Mouse (Mus musculus) granulocyte monocyte progenitor cell, adult 5-6 weeks (primary cell): Measurements from ENCODE around the gene Rpl11. TPM values are rescaled to one million over a fixed set of nuclear protein-coding genes. Genes with fewer than 3 reads are reported as not detected.
A peak's percentile ranks its signal among the peaks of the same experiment; 100 is the strongest.
"Not testable (repeated sequence)": the region's sequence is repeated elsewhere in the genome, so short reads cannot be mapped to it uniquely, and the experiment has no call there.

Experiments used
- ATAC-seq: replicated peaks from 2 replicates; pipeline ENCODE4 v1.8.0; 2016; ENCODE audit warnings: mild to moderate bottlenecking, moderate TSS enrichment, inconsistent platforms; ENCODE audit not compliant: poor library complexity, severe bottlenecking
- total RNA-seq, 2 experiments: library from RNA; stranded (forward) in 1 of 2; stranded (reverse) in 1 of 2; fragments of 200-712, 200-1000 nt in 1 of 2; fragments of >200 nt in 1 of 2; fragmentation: Nextera tagmentation in 1 of 2; gene quantifications; 2 replicates each; pipeline ENCODE4 v1.2.3; 2014 to 2017

Gene Rpl11
- total RNA-seq, 2 experiments from 2014 or later = 1,025 to 1,826 TPM

GRCm38 (mm10) chr4:136071178-136071714 is 18.0 kb upstream of the Rpl11 start:
- peak; percentile 75 for ATAC-seq

GRCm38 (mm10) chr4:136070592-136070991 is 17.4 kb upstream of the Rpl11 start:
- ATAC-seq = no peak

GRCm38 (mm10) chr4:136069954-136070353 is 16.7 kb upstream of the Rpl11 start:
- peak; percentile 82 for ATAC-seq

GRCm38 (mm10) chr4:136069313-136069712 is 16.1 kb upstream of the Rpl11 start:
- no peak for ATAC-seq

- ATAC-seq = no peak
Measured at GRCm38 (mm10) chr4:136063143-136063542, 9.9 kb upstream of the Rpl11 start.

GRCm38 (mm10) chr4:136059800-136060488 is 6.7 kb upstream of the Rpl11 start:
- ATAC-seq = not testable (repeated sequence)

- ATAC-seq = no peak
Measured at GRCm38 (mm10) chr4:136057916-136058315, 4.7 kb upstream of the Rpl11 start.

- peak; percentile 78 for ATAC-seq
Measured at GRCm38 (mm10) chr4:136056030-136056429, 2.8 kb upstream of the Rpl11 start.

- ATAC-seq = no peak
Measured at GRCm38 (mm10) chr4:136053843-136054242, 615 bp upstream of the Rpl11 start.

- peak; percentile 36 for ATAC-seq
Measured at GRCm38 (mm10) chr4:136052534-136053246, 538 bp downstream of the Rpl11 start.

GRCm38 (mm10) chr4:136052060-136052459 is 1.2 kb downstream of the Rpl11 start:
- ATAC-seq = no peak

GRCm38 (mm10) chr4:136050226-136050625 is 3.0 kb downstream of the Rpl11 start:
- no peak for ATAC-seq

- ATAC-seq = no peak
Measured at GRCm38 (mm10) chr4:136048291-136049032, 4.8 kb downstream of the Rpl11 start.

- ATAC-seq = no peak
Measured at GRCm38 (mm10) chr4:136047626-136048025, 5.6 kb downstream of the Rpl11 start.

GRCm38 (mm10) chr4:136046888-136047287 is 6.3 kb downstream of the Rpl11 start:
- ATAC-seq = no peak

GRCm38 (mm10) chr4:136045091-136045490 is 8.1 kb downstream of the Rpl11 start:
- no peak for ATAC-seq

GRCm38 (mm10) chr4:136043784-136044400 is 9.3 kb downstream of the Rpl11 start:
- peak; percentile 79 for ATAC-seq

- ATAC-seq = peak; percentile 82
Measured at GRCm38 (mm10) chr4:136035078-136035477, 18.1 kb downstream of the Rpl11 start.

- no peak for ATAC-seq
Measured at GRCm38 (mm10) chr4:136033231-136033630, 20.0 kb downstream of the Rpl11 start.
